Mouse (Mus musculus) G1E-ER4 (cell line): ENCODE results near the gene Adamts7. TPM values are rescaled to one million over a fixed set of nuclear protein-coding genes. Genes with fewer than 3 reads are reported as not detected.

Source experiments
- GATA1 ChIP-seq: IDR thresholded peaks from one replicate; pipeline ENCODE4 v1.8.0; 2012; ENCODE audit warnings: low read length, inconsistent platforms
- polyA plus RNA-seq: library from polyadenylated mRNA; stranded (reverse); fragments of >175 nt; gene quantifications from 2 replicates; pipeline ENCODE4 v1.2.3, GENCODE M21; 2012

The Adamts7 gene
- polyA plus RNA-seq, 1 experiment, result not detected

GRCm38 (mm10) chr9:90133562-90134355 lies 29.1 kb upstream of the Adamts7 start:
- TF ChIP-seq GATA1, result no peak

DNA sequence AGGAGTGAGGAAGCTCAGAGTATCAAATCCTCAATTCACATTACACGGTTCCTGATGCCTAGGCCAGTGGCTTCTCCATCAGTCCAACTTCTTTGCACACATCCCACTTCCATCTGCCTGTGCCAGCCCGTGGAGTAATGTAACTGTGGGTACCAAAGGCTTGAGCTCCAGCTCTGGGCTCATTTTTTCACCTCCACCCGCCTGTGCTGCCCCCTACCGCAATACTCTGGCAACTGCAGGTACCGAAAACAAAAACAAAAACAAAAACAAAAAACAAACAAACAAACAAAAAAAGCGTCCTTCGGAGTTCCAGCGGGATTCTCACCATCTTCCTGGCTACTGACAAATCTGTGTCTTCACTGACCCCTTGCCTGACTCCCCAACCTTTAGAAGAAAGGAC lies 27.4 kb upstream of the Adamts7 start:
- no peak for TF ChIP-seq GATA1

GRCm38 (mm10) chr9:90135963-90136677 lies 26.7 kb upstream of the Adamts7 start:
- TF ChIP-seq GATA1, result no peak

- no peak for TF ChIP-seq GATA1
Observed at GRCm38 (mm10) chr9:90136678-90136965, 26.2 kb upstream of the Adamts7 start.

DNA sequence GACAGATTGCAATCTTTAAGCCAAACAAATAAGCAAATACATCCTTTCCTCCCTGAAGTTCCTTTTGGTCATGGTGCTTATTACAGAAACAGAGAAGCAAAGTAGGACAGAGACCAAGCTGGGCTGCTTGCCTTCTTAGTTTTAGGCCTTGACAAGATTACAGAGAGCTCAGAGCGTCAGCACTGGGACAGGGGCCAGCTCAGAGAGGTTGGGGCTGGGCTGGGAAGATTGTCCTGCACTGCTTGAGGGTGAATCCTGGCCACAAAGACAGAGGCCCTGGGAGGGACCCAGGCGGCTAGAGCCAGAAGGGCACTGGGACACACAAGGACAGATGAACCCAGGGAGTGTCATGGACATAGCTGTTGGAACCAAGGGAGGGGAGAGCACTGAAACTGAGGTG lies 17.1 kb upstream of the Adamts7 start:
- no peak for TF ChIP-seq GATA1

GRCm38 (mm10) chr9:90146869-90147268 lies 16.0 kb upstream of the Adamts7 start:
- no peak for TF ChIP-seq GATA1

- no peak for TF ChIP-seq GATA1
Observed at GRCm38 (mm10) chr9:90162243-90162925, 485 bp upstream of the Adamts7 start.

DNA sequence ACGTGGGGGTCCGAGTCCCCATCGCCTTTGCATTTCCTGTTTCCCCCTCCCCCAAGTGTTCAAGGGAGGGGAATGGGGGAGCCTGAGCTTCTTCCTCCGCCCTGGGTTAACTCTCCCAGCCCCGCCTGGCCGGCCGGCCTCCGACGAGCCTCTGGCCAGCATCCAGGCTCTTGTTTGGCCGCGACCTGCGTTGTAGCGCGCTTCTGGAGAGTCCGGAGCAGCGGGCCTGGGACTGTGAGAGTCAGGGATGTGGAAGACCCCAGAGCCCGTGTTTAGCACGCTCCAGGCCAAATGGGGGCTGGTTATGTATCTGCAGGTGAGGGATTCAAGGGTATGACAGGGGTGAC lies 853 bp downstream of the Adamts7 start:
- TF ChIP-seq GATA1, result no peak

GRCm38 (mm10) chr9:90164670-90165453 lies 2.0 kb downstream of the Adamts7 start:
- no peak for TF ChIP-seq GATA1

- TF ChIP-seq GATA1, result no peak
Observed at GRCm38 (mm10) chr9:90165590-90165989, 2.7 kb downstream of the Adamts7 start.

DNA sequence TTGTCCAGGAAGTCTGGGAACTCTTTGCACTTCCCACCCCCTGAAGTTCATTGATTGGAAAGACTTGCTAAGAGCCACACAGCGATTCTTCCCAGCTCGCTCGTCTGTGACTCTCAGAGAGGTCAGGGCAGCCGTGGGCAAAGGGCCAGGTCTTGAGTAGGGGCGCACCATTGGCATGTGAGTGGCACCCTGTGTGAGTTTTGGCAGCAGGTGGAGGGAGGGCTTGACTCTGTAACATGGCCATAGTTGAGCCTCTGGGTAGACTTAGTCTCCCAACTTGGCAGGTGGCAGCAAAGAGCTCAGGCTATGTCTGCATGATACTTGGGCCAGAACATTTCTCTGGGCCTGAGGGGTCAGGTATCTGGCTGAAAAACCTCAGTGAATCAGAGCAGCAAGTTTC lies 3.7 kb downstream of the Adamts7 start:
- TF ChIP-seq GATA1, result no peak

DNA sequence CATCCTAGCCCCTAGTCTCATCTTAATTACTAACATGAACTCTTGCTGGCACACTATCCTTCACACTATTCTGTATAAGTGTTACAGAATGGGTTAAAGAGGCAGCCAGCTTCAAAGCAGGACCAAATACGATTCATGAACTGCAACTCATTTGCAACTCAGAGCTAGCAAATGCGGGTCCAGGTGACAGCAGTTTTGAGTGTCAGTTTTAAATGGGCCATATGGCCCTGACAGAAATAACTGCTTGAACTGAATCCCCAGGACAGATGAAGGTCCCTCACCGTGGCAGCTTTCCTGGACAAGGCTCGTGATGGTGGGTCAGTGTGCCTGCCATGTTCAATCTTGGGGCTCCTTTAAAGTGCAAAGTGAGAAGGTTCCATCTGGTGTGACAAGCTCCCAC lies 7.1 kb downstream of the Adamts7 start:
- TF ChIP-seq GATA1, result no peak

DNA sequence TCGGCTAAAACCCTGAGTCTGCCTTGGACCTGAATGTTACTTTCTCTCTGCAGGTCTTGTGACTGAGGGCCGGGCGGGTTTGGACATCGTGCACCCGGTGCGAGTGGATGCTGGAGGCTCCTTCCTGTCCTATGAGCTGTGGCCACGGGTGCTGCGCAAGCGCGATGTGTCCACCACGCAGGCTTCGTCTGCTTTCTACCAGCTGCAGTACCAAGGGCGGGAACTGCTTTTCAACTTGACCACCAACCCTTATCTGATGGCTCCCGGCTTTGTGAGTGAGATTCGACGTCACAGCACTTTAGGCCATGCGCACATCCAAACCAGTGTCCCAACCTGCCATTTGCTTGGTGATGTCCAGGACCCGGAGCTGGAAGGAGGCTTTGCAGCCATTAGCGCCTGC lies 8.6 kb downstream of the Adamts7 start:
- no peak for TF ChIP-seq GATA1

- no peak for TF ChIP-seq GATA1
Observed at GRCm38 (mm10) chr9:90172528-90173321, 9.9 kb downstream of the Adamts7 start.

- TF ChIP-seq GATA1, result no peak
Observed at GRCm38 (mm10) chr9:90173330-90173729, 10.5 kb downstream of the Adamts7 start.
